In the genomic region with DNA sequence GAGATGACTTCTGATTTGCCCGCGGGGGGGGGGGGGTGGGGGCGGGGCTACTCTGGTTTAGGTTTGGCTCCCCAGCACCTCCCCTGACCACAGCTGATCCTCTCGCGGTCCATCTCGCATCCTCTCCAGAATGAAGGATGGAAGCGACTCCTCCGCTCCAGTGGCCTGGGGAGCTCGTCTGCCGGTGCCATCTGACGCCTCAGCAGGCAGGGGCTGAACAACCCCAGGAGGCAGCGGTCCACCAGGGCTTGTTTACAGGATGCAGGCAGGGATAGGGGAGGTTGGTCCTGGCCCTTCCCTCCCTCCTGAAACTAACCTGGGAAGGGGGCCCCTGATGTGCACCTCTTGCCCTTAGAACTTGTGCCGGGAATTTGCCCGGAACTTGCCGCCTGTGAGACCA, we compare ENCODE assay signal across 12 mouse cellular contexts.
DNase-seq lines count a peak whose midpoint lies in the region; ATAC-seq and TF ChIP-seq lines count a peak whose summit lies in the region.
"Had no signal": no experiment of that assay in that cellular context is flagged by ENCODE, and none has a peak within 500 bp of the region (broad histone marks: within the 10 kb centered on the region; RNA-seq: fewer than 3 reads in every experiment).

No protein-coding gene starts in this region.

- TF ChIP-seq POLR2A in ES-Bruce4 (IDR thresholded peaks at IDR 0.05; ENCODE audit: insufficient read depth, low read length), result no peak
- TF ChIP-seq POLR2A in thymus, adult 2 months (IDR thresholded peaks at IDR 0.05; ENCODE audit: control insufficient read depth, extremely low read depth, insufficient read depth, low read length, poor library complexity), result no peak

- peaks cover 2% of the 10 kb centered on the region; the same call in 1 of the 2 replicates for H3K4me1 ChIP-seq in hindbrain, embryonic 11.5 days (replicated peaks; ENCODE audit: control insufficient read depth, insufficient read depth, low read length)
- H3K4me1 ChIP-seq in hindbrain, embryonic 14.5 days (replicated peaks; ENCODE audit: control insufficient read depth, insufficient read depth, low read length), result peaks cover 22% of the 10 kb centered on the region; the same call in 1 of the 2 replicates
- peaks cover 11% of the 10 kb centered on the region for H3K4me1 ChIP-seq in ES-Bruce4 (ENCODE audit: control insufficient read depth, insufficient read depth, low read length)
- peaks cover 12% of the 10 kb centered on the region for H3K4me1 ChIP-seq in hindbrain, embryonic 15.5 days (replicated peaks)
- H3K4me1 ChIP-seq in thymus, adult 2 months (replicated peaks; ENCODE audit: control insufficient read depth, insufficient read depth, low read length), result peaks cover 9% of the 10 kb centered on the region; the same call in 1 of the 2 replicates

- no peaks in the 10 kb centered on the region for H3K9me3 ChIP-seq in hindbrain, embryonic 11.5 days (ENCODE audit: control insufficient read depth, low read length)
- H3K9me3 ChIP-seq in hindbrain, embryonic 14.5 days (ENCODE audit: control insufficient read depth, low read length), result no peaks in the 10 kb centered on the region
- no peaks in the 10 kb centered on the region for H3K9me3 ChIP-seq in ES-Bruce4 (replicated peaks; ENCODE audit: control insufficient read depth, insufficient read depth, low read length, poor library complexity, severe bottlenecking)
- no peaks in the 10 kb centered on the region for H3K9me3 ChIP-seq in hindbrain, embryonic 15.5 days

- DNase-seq in CD4-positive, CD25-positive, alpha-beta regulatory T cell, adult 2 months (ENCODE audit: low read depth, low spot score), result peak; percentile 12
- no peak for DNase-seq in hindbrain, embryonic 11.5 days (ENCODE audit: low spot score)
- no peak for DNase-seq in hindbrain, embryonic 14.5 days (ENCODE audit: low spot score)
- no peak for DNase-seq in thymus, adult 2 months
- DNase-seq in urinary bladder, postnatal 36 days (ENCODE audit: low spot score in 2 of 2), result no peak
- DNase-seq: heart, postnatal 10 days; kidney, postnatal 4 days; spleen, adult 18-20 months had no signal

- H3K4me2 ChIP-seq in hindbrain, embryonic 11.5 days (replicated peaks; ENCODE audit: low read depth, low read length), result 0 out of 2 replicates have a peak overlapping the region, but pooled peaks have one; percentile 3
- H3K4me2 ChIP-seq in hindbrain, embryonic 14.5 days (replicated peaks), result no peak overlapping the region
- H3K4me2 ChIP-seq in hindbrain, embryonic 15.5 days, result peak overlapping the region; percentile 19; the same call in 1 of the 2 replicates

- H3K27ac ChIP-seq in hindbrain, embryonic 11.5 days (ENCODE audit: low read depth, low read length), result no peak overlapping the region
- H3K27ac ChIP-seq in hindbrain, embryonic 14.5 days, result no peak overlapping the region
- H3K27ac ChIP-seq in ES-Bruce4 (ENCODE audit: insufficient read depth, low read length), result no peak overlapping the region
- H3K27ac ChIP-seq in hindbrain, embryonic 15.5 days (replicated peaks), result no peak overlapping the region
- no peak overlapping the region for H3K27ac ChIP-seq in thymus, adult 2 months (ENCODE audit: control insufficient read depth, insufficient read depth, low read length)
- H3K27ac ChIP-seq: macrophage had no signal

- 7% methylated on average over 14 of the region's 15 CpGs for WGBS in hindbrain, embryonic 11.5 days
- 11% methylated on average over 14 of the region's 15 CpGs for WGBS in hindbrain, embryonic 14.5 days
- 17% methylated on average over 13 of the region's 15 CpGs for WGBS in hindbrain, embryonic 15.5 days
- WGBS in thymus, adult 2 months, result 5% methylated on average over 15 of the region's 15 CpGs

- 0 out of 2 replicates have a peak, but pooled peaks cover 2% of the 10 kb centered on the region for H3K27me3 ChIP-seq in hindbrain, embryonic 11.5 days (ENCODE audit: control insufficient read depth, insufficient read depth, low read length)
- H3K27me3 ChIP-seq in hindbrain, embryonic 14.5 days (ENCODE audit: control insufficient read depth, insufficient read depth, low read length), result no peaks in the 10 kb centered on the region; the same call in 1 of the 2 replicates
- H3K27me3 ChIP-seq in ES-Bruce4 (ENCODE audit: control insufficient read depth, insufficient read depth, low read length, poor library complexity, severe bottlenecking), result no peaks in the 10 kb centered on the region
- H3K27me3 ChIP-seq in hindbrain, embryonic 15.5 days, result peaks cover 8% of the 10 kb centered on the region; the same call in 1 of the 2 replicates
- no peaks in the 10 kb centered on the region; the same call in 1 of the 2 replicates for H3K27me3 ChIP-seq in thymus, adult 2 months (ENCODE audit: control insufficient read depth, insufficient read depth, low read length)

- no peaks in the 10 kb centered on the region for H3K36me3 ChIP-seq in hindbrain, embryonic 11.5 days (ENCODE audit: control insufficient read depth, insufficient read depth, low read length)
- no peaks in the 10 kb centered on the region for H3K36me3 ChIP-seq in hindbrain, embryonic 14.5 days (replicated peaks; ENCODE audit: control insufficient read depth, insufficient read depth)
- no peaks in the 10 kb centered on the region for H3K36me3 ChIP-seq in ES-Bruce4 (ENCODE audit: control insufficient read depth, insufficient read depth, low read length, poor library complexity, severe bottlenecking)
- no peaks in the 10 kb centered on the region for H3K36me3 ChIP-seq in hindbrain, embryonic 15.5 days
- no peaks in the 10 kb centered on the region for H3K36me3 ChIP-seq in thymus, adult 2 months (ENCODE audit: control insufficient read depth, insufficient read depth, low read length)

- TF ChIP-seq CTCF in ES-Bruce4 (IDR thresholded peaks at IDR 0.05; ENCODE audit: low read depth, low read length), result no peak
- no peak for TF ChIP-seq CTCF in thymus, adult 2 months (IDR thresholded peaks at IDR 0.05; ENCODE audit: borderline replicate concordance, control insufficient read depth, extremely low read depth, insufficient read depth, low read length, poor library complexity)

- peak; percentile 29; the same call in 1 of the 2 replicates for TF ChIP-seq EP300 in ES-Bruce4 (IDR thresholded peaks at IDR 0.05; ENCODE audit: insufficient read depth, low read depth, low read length)

- ATAC-seq in CD4-positive, CD25-positive, alpha-beta regulatory T cell, adult 4 months, result no peak
- no peak for ATAC-seq in hindbrain, embryonic 11.5 days (ENCODE audit: low FRiP score)
- no peak for ATAC-seq in hindbrain, embryonic 14.5 days (ENCODE audit: low FRiP score)
- ATAC-seq in hindbrain, embryonic 15.5 days (ENCODE audit: low FRiP score, low read depth), result no peak

- no peak overlapping the region for H3K4me3 ChIP-seq in hindbrain, embryonic 11.5 days (ENCODE audit: low read depth, low read length)
- no peak overlapping the region for H3K4me3 ChIP-seq in hindbrain, embryonic 14.5 days (replicated peaks; ENCODE audit: low read length)
- peak overlapping the region; percentile 11 for H3K4me3 ChIP-seq in ES-Bruce4 (ENCODE audit: low read depth, low read length)
- no peak overlapping the region for H3K4me3 ChIP-seq in hindbrain, embryonic 15.5 days
- H3K4me3 ChIP-seq in thymus, adult 2 months (ENCODE audit: control insufficient read depth, insufficient read depth, low read length), result no peak overlapping the region

- H3K9ac ChIP-seq in hindbrain, embryonic 11.5 days (ENCODE audit: low read depth, low read length), result no peak overlapping the region
- H3K9ac ChIP-seq in hindbrain, embryonic 14.5 days, result no peak overlapping the region
- H3K9ac ChIP-seq in ES-Bruce4 (ENCODE audit: low read depth, poor library complexity, severe bottlenecking), result no peak overlapping the region
- no peak overlapping the region for H3K9ac ChIP-seq in hindbrain, embryonic 15.5 days
